ENCODE assay signal across 10 mouse cellular contexts in the genomic region with DNA sequence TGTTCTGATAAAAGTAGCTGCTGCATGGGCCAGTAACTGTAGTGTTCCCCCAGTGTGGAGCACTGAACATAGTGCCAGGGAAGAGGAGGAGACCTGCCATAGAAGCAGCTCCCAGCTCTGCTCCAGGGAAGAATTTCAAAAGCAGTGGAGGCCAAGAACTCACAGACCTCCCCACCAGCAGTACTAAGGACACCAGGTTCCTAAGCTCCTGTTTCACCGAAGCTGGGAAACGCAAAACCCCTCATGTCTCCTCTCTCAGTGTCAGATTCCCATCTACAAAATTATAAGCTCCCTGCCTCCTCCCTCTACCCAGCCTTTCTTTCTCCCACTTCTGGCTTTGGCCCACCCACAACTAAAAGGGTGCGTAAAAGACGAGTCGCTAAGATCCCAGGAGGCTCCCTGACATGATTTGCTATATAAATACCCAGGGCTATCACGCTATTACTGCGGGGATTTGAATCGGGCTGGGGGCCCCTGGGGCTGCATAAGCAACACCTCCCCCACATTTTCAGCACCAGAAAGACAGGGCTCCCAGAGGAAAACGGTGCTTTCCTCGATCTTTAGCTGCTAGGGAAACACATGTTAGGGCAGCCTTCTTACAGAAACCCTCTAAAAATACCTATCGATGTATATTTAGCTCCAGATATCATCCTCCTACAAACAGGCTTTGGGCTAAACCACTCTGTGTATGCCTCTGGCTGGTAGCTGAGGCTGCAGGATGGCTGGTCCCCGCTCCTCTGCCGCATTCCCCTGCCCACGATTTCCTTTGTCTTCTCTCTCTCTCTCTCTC.
DNase-seq lines count a peak whose midpoint lies in the region; ATAC-seq lines count a peak whose summit lies in the region.
"Had no signal": no experiment of that assay in that cellular context is flagged by ENCODE, and none has a peak within 500 bp of the region (broad histone marks: within the 10 kb centered on the region; RNA-seq: fewer than 3 reads in every experiment).

No protein-coding gene starts in this region.

- 32% methylated on average over 14 of the region's 14 CpGs for WGBS in heart, embryonic 11.5 days (ENCODE audit: insufficient replicate concordance)
- WGBS in midbrain, embryonic 14.5 days = 41% methylated on average over 14 of the region's 14 CpGs
- WGBS in midbrain, embryonic 10.5 days = 57% methylated on average over 14 of the region's 14 CpGs
- WGBS in intestine, embryonic 16.5 days = 37% methylated on average over 14 of the region's 14 CpGs

- H3K9ac ChIP-seq in heart, embryonic 11.5 days (ENCODE audit: low read depth, low read length) = no peak overlapping the region
- no peak overlapping the region for H3K9ac ChIP-seq in midbrain, embryonic 14.5 days (replicated peaks; ENCODE audit: low read length)
- no peak overlapping the region for H3K9ac ChIP-seq in intestine, embryonic 16.5 days (ENCODE audit: low read depth, low read length)

- no peaks in the 10 kb centered on the region for H3K36me3 ChIP-seq in heart, embryonic 11.5 days (ENCODE audit: control insufficient read depth, insufficient read depth, low read length)
- no peaks in the 10 kb centered on the region for H3K36me3 ChIP-seq in midbrain, embryonic 14.5 days (ENCODE audit: control insufficient read depth, insufficient read depth, low read length)
- no peaks in the 10 kb centered on the region for H3K36me3 ChIP-seq in midbrain, embryonic 10.5 days
- no peaks in the 10 kb centered on the region for H3K36me3 ChIP-seq in intestine, embryonic 16.5 days (ENCODE audit: control insufficient read depth, insufficient read depth, low read length)
- H3K36me3 ChIP-seq: G1E had no signal

- no peak for ATAC-seq in heart, embryonic 11.5 days (replicated peaks; ENCODE audit: insufficient number of reproducible peaks, low FRiP score, low TSS enrichment)
- ATAC-seq in midbrain, embryonic 14.5 days (ENCODE audit: low FRiP score, low TSS enrichment) = no peak
- ATAC-seq in intestine, embryonic 16.5 days = no peak

- H3K4me1 ChIP-seq in heart, embryonic 11.5 days (ENCODE audit: control insufficient read depth, insufficient read depth, low read length) = peaks cover 8% of the 10 kb centered on the region; the same call in 1 of the 2 replicates
- no peaks in the 10 kb centered on the region for H3K4me1 ChIP-seq in midbrain, embryonic 14.5 days (ENCODE audit: control insufficient read depth, insufficient read depth, low read length)
- peaks cover 29% of the 10 kb centered on the region for H3K4me1 ChIP-seq in midbrain, embryonic 10.5 days
- H3K4me1 ChIP-seq in intestine, embryonic 16.5 days (ENCODE audit: control insufficient read depth, insufficient read depth, low read length) = no peaks in the 10 kb centered on the region

- no peaks in the 10 kb centered on the region for H3K9me3 ChIP-seq in heart, embryonic 11.5 days (replicated peaks; ENCODE audit: control insufficient read depth, low read length)
- H3K9me3 ChIP-seq in midbrain, embryonic 14.5 days (ENCODE audit: control insufficient read depth, low read length) = no peaks in the 10 kb centered on the region
- no peaks in the 10 kb centered on the region for H3K9me3 ChIP-seq in midbrain, embryonic 10.5 days (replicated peaks)
- no peaks in the 10 kb centered on the region for H3K9me3 ChIP-seq in intestine, embryonic 16.5 days (ENCODE audit: control insufficient read depth, low read length)

- no peak for DNase-seq in heart, adult 18-20 months
- peak; percentile 30 for DNase-seq in midbrain, embryonic 14.5 days
- no peak for DNase-seq in midbrain, embryonic 10.5 days (ENCODE audit: low spot score)
- peak; percentile 40 to 66 for DNase-seq in left cerebral cortex, postnatal 14 days (ENCODE audit: low spot score in 2 of 2)
- DNase-seq in ovary, postnatal 10 days (ENCODE audit: low spot score) = no peak
- DNase-seq: adrenal gland, adult 8-10 months had no signal

- H3K27me3 ChIP-seq in heart, embryonic 11.5 days (ENCODE audit: control insufficient read depth, insufficient read depth, low read length) = no peaks in the 10 kb centered on the region
- no peaks in the 10 kb centered on the region for H3K27me3 ChIP-seq in midbrain, embryonic 14.5 days (ENCODE audit: control insufficient read depth, insufficient read depth, low read length)
- H3K27me3 ChIP-seq in midbrain, embryonic 10.5 days (ENCODE audit: low read depth, poor library complexity, severe bottlenecking) = 0 out of 2 replicates have a peak, but pooled peaks cover 9% of the 10 kb centered on the region
- H3K27me3 ChIP-seq in intestine, embryonic 16.5 days (replicated peaks; ENCODE audit: control insufficient read depth, insufficient read depth, low read length) = no peaks in the 10 kb centered on the region

- H3K4me3 ChIP-seq in heart, embryonic 11.5 days (ENCODE audit: low read depth, low read length) = no peak overlapping the region; the same call in 1 of the 2 replicates
- no peak overlapping the region for H3K4me3 ChIP-seq in midbrain, embryonic 14.5 days (replicated peaks; ENCODE audit: low read depth, low read length)
- no peak overlapping the region for H3K4me3 ChIP-seq in midbrain, embryonic 10.5 days
- no peak overlapping the region for H3K4me3 ChIP-seq in intestine, embryonic 16.5 days (ENCODE audit: low read length)

- no peak overlapping the region for H3K27ac ChIP-seq in heart, embryonic 11.5 days (ENCODE audit: low read depth, low read length)
- H3K27ac ChIP-seq in midbrain, embryonic 14.5 days (replicated peaks; ENCODE audit: low read depth, low read length) = 0 out of 2 replicates have a peak overlapping the region, but pooled peaks have one; percentile 1
- H3K27ac ChIP-seq in midbrain, embryonic 10.5 days (replicated peaks) = no peak overlapping the region; the same call in 1 of the 2 replicates
- no peak overlapping the region for H3K27ac ChIP-seq in intestine, embryonic 16.5 days (ENCODE audit: low read length)
- H3K27ac ChIP-seq: macrophage had no signal

- H3K4me2 ChIP-seq in heart, embryonic 11.5 days = peak overlapping the region; percentile 34
- peak overlapping the region; percentile 17; the same call in 1 of the 2 replicates for H3K4me2 ChIP-seq in midbrain, embryonic 14.5 days (ENCODE audit: low read length)
- H3K4me2 ChIP-seq in intestine, embryonic 16.5 days (ENCODE audit: low read depth, low read length) = no peak overlapping the region; the same call in 1 of the 2 replicates

- intact Hi-C loops in left cerebral cortex, postnatal 14 days (cut with DNase I) = no loop called here

Comparison
In these comparisons a context has a peak if more than half of its experiments do, and no peak if none do; other contexts are left out.
1. DNase-seq: peak in midbrain, embryonic 14.5 days (single experiment) and left cerebral cortex, postnatal 14 days (2 of 2); none in heart, adult 18-20 months (0 of 2), midbrain, embryonic 10.5 days (single experiment) and ovary, postnatal 10 days (single experiment).